Mouse (Mus musculus) MEL (cell line): ENCODE measurements around the gene Tmem143. TPM values are rescaled to one million over a fixed set of nuclear protein-coding genes. Genes with fewer than 3 reads are reported as not detected.

Experiments used
- DNase-seq: peaks from one replicate; pipeline ENCODE4 v3.0.0; 2011; ENCODE audit warnings: low read depth, low spot score
- H3K27ac ChIP-seq: 2 replicates; pipeline ENCODE4 v1.5.1; 2012; ENCODE audit warnings: low read depth, mild to moderate bottlenecking, control low read depth, low read length, moderate library complexity; ENCODE audit not compliant: control insufficient read depth
- H3K27me3 ChIP-seq, 2 experiments: fragments of 150-350 bp in 1 of 2; sonication (generic) in 1 of 2; 2 replicates each; pipeline ENCODE4 v1.6.1; 2012; ENCODE audit warnings: low read length in 2 of 2, mild to moderate bottlenecking in 2 of 2, improper control_type of control experiment in 1 of 2, moderate library complexity in 1 of 2; ENCODE audit not compliant: insufficient read depth in 2 of 2, control insufficient read depth in 1 of 2
- H3K36me3 ChIP-seq, 2 experiments: 2 replicates each; pipeline ENCODE4 v1.6.1; 2012 to 2014; ENCODE audit warnings: low read length in 2 of 2, improper control_type of control experiment in 1 of 2, inconsistent platforms in 1 of 2, mild to moderate bottlenecking in 1 of 2; ENCODE audit not compliant: insufficient read depth in 2 of 2, control insufficient read depth in 1 of 2
- H3K4me1 ChIP-seq, 2 experiments: fragments of 150-350 bp in 1 of 2; sonication (generic) in 1 of 2; 2 replicates each; pipeline ENCODE4 v1.6.1; 2012; ENCODE audit warnings: low read length in 2 of 2, improper control_type of control experiment in 1 of 2, mild to moderate bottlenecking in 1 of 2; ENCODE audit not compliant: insufficient read depth in 2 of 2, control insufficient read depth in 1 of 2
- H3K4me3 ChIP-seq, 2 experiments: fragments of 150-350 bp in 1 of 2; sonication (generic) in 1 of 2; 2 replicates each; pipeline ENCODE4 v1.5.1; 2012; ENCODE audit warnings: low read depth in 2 of 2, low read length in 2 of 2, mild to moderate bottlenecking in 2 of 2, moderate library complexity in 2 of 2, control low read depth in 1 of 2, improper control_type of control experiment in 1 of 2; ENCODE audit not compliant: control insufficient read depth in 1 of 2, insufficient read depth in 1 of 2
- H3K79me2 ChIP-seq: 2 replicates; pipeline ENCODE4 v1.6.1; 2012; ENCODE audit warnings: mild to moderate bottlenecking, low read length, moderate library complexity; ENCODE audit not compliant: control insufficient read depth, poor library complexity, insufficient read depth
- H3K9ac ChIP-seq: 2 replicates; pipeline ENCODE4 v1.6.1; 2012; ENCODE audit warnings: low read depth, mild to moderate bottlenecking, control low read depth, low read length, moderate library complexity; ENCODE audit not compliant: control insufficient read depth, poor library complexity, severe bottlenecking
- H3K9me3 ChIP-seq: fragments of 150-350 bp; sonication (generic); replicated peaks from 2 replicates; pipeline ENCODE4 v1.6.1; 2012; ENCODE audit warnings: mild to moderate bottlenecking, low read length, improper control_type of control experiment, moderate library complexity; ENCODE audit not compliant: insufficient read depth
- BHLHE40 ChIP-seq: IDR thresholded peaks from 2 replicates; pipeline ENCODE4 v1.6.1; 2012; ENCODE audit warnings: low read depth, mild to moderate bottlenecking, inconsistent platforms, low read length, improper control_type of control experiment, borderline replicate concordance
- CHD1 ChIP-seq: IDR thresholded peaks from 2 replicates; pipeline ENCODE4 v1.6.1; 2012; ENCODE audit warnings: low read depth, mild to moderate bottlenecking, inconsistent platforms, low read length, improper control_type of control experiment
- CHD2 ChIP-seq: IDR thresholded peaks from 2 replicates; pipeline ENCODE4 v1.6.1; 2011; ENCODE audit warnings: low read length, improper control_type of control experiment
- CTCF ChIP-seq, 3 experiments: IDR thresholded peaks in 2 of 3; conservative IDR thresholded peaks in 1 of 3; 2 replicates each; pipeline ENCODE4 v1.5.1; 2011 to 2012; ENCODE audit warnings: low read length in 3 of 3, low read depth in 2 of 3, mild to moderate bottlenecking in 2 of 3, improper control_type of control experiment in 1 of 3, inconsistent platforms in 1 of 3, mixed read lengths in 1 of 3, moderate library complexity in 1 of 3; ENCODE audit not compliant: control insufficient read depth in 1 of 3, insufficient read depth in 1 of 3, poor library complexity in 1 of 3, severe bottlenecking in 1 of 3
- ELF1 ChIP-seq: IDR thresholded peaks from 2 replicates; pipeline ENCODE4 v1.6.1; 2014; ENCODE audit warnings: low read depth, mild to moderate bottlenecking, inconsistent platforms, low read length, improper control_type of control experiment, moderate library complexity
- EP300 ChIP-seq, 2 experiments: IDR thresholded peaks; 2 replicates each; pipeline ENCODE4 v1.6.1; 2011; ENCODE audit warnings: improper control_type of control experiment in 2 of 2, low read length in 2 of 2, low read depth in 1 of 2, mild to moderate bottlenecking in 1 of 2
- MAX ChIP-seq: IDR thresholded peaks from 2 replicates; pipeline ENCODE4 v1.6.1; 2011; ENCODE audit warnings: low read length, improper control_type of control experiment
- MAZ ChIP-seq: IDR thresholded peaks from 2 replicates; pipeline ENCODE4 v1.6.1; 2012; ENCODE audit warnings: low read depth, mild to moderate bottlenecking, inconsistent platforms, low read length, improper control_type of control experiment
- MEF2A ChIP-seq: IDR thresholded peaks from 2 replicates; pipeline ENCODE4 v1.6.1; 2014; ENCODE audit warnings: low read depth, mild to moderate bottlenecking, inconsistent platforms, low read length, improper control_type of control experiment; ENCODE audit not compliant: poor library complexity, insufficient replicate concordance, severe bottlenecking; ENCODE audit errors: extremely low read depth
- MYC ChIP-seq: IDR thresholded peaks from 2 replicates; pipeline ENCODE4 v1.6.1; 2011; ENCODE audit warnings: low read depth, mild to moderate bottlenecking, low read length, improper control_type of control experiment, moderate library complexity
- NELFE ChIP-seq: IDR thresholded peaks from 2 replicates; pipeline ENCODE4 v1.6.1; 2011; ENCODE audit warnings: low read depth, low read length, improper control_type of control experiment
- NRF1 ChIP-seq: IDR thresholded peaks from 2 replicates; pipeline ENCODE4 v1.6.1; 2014; ENCODE audit warnings: low read depth, mild to moderate bottlenecking, inconsistent platforms, low read length, improper control_type of control experiment, moderate library complexity; ENCODE audit not compliant: poor library complexity, insufficient read depth, severe bottlenecking
- POLR2A ChIP-seq, 2 experiments: IDR thresholded peaks; 2 replicates each; pipeline ENCODE4 v1.6.1; 2011 to 2012; ENCODE audit warnings: low read length in 2 of 2, mild to moderate bottlenecking in 2 of 2, control low read depth in 1 of 2, improper control_type of control experiment in 1 of 2, low read depth in 1 of 2, moderate library complexity in 1 of 2; ENCODE audit not compliant: control insufficient read depth in 1 of 2, insufficient read depth in 1 of 2, poor library complexity in 1 of 2
- POLR2AphosphoS2 ChIP-seq: IDR thresholded peaks from 2 replicates; pipeline ENCODE4 v1.6.1; 2011; ENCODE audit warnings: low read length, improper control_type of control experiment
- POLR2AphosphoS5 ChIP-seq: IDR thresholded peaks from 2 replicates; pipeline ENCODE4 v1.6.1; 2012; ENCODE audit warnings: low read depth, borderline replicate concordance, mild to moderate bottlenecking, inconsistent platforms, low read length, moderate library complexity, mixed read lengths
- RCOR1 ChIP-seq: IDR thresholded peaks from 2 replicates; pipeline ENCODE4 v1.6.1; 2012; ENCODE audit warnings: low read depth, mild to moderate bottlenecking, inconsistent platforms, low read length, improper control_type of control experiment
- TBP ChIP-seq: IDR thresholded peaks from 2 replicates; pipeline ENCODE4 v1.8.0; 2011; ENCODE audit warnings: low read depth, low read length, improper control_type of control experiment
- USF2 ChIP-seq, 2 experiments: IDR thresholded peaks; 2 replicates each; pipeline ENCODE4 v1.6.1; 2011 to 2012; ENCODE audit warnings: improper control_type of control experiment in 2 of 2, low read length in 2 of 2, borderline replicate concordance in 1 of 2, inconsistent platforms in 1 of 2, low read depth in 1 of 2, mild to moderate bottlenecking in 1 of 2; ENCODE audit not compliant: insufficient read depth in 1 of 2
- polyA plus RNA-seq, 2 experiments: library from polyadenylated mRNA; stranded (reverse) in 1 of 2; unstranded in 1 of 2; fragments of >175 nt in 1 of 2; fragments of >200 nt in 1 of 2; gene quantifications; 2 replicates each; pipeline versions ENCODE4 v1.2.1 to v1.2.4; 2012; ENCODE audit warnings: low replicate concordance in 2 of 2, low read depth in 1 of 2; ENCODE audit not compliant: insufficient read length in 2 of 2, insufficient read depth in 1 of 2, missing spikeins in 1 of 2
- total RNA-seq: library from RNA; depleted of rRNA; stranded (reverse); fragments of 300-350 nt; gene quantifications from 2 replicates; pipeline ENCODE4 v1.2.3, GENCODE M21; 2012

The Tmem143 gene
- total and polyA plus RNA-seq, 3 experiments = 10.7 to 20.1 TPM; not detected in 1

DNA sequence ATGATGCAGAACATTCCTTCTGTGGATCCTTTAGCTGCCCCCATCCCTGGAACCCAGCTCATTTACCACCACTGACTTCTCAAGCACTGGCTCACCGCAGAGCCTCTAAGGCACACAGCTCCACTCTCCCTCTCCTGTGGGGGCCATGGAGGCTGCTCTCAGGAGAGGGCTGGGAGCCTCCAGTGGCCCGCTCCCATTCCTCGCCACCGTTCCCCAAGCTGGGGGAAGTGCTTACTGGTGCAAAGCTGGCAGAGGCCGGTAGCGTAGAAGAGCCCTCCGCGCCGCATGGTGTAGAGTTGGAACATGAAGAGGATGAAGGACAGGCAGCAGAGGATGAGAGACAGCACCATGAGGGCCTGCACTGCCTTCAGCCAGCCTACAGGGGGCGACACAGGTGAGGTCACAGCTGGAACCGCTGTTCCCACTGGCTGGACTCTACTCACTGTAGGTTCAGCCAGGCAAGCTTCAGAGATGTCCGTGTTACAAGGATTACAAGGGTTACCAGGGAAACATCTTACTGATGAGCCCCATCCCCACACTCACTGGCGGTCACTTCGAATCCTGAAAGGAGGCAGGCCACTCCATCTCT lies 22.4 kb downstream of the Tmem143 start:
- TF ChIP-seq MYC (no peak), ELF1 (no peak), CTCF (IDR thresholded peaks at IDR 0.05 in 2 of 3, conservative IDR thresholded peaks at IDR 0.05 in 1 of 3; ENCODE audit: control insufficient read depth in 1 of 3, insufficient read depth in 1 of 3, low read depth in 2 of 3, low read length in 3 of 3, poor library complexity in 1 of 3, severe bottlenecking in 1 of 3) (peak; percentile 67 to 88 (median 79)), MAZ (0 out of 2 replicates have a peak, but pooled peaks have one; percentile 23)
- no peak overlapping the region for H3K27ac ChIP-seq
- no peaks in the 10 kb centered on the region for H3K9me3 ChIP-seq
- peak; percentile 30 for DNase-seq
- H3K4me3 ChIP-seq = no peak overlapping the region
- H3K9ac ChIP-seq = no peak overlapping the region
- peaks cover 8 to 19% of the 10 kb centered on the region in 2 experiments for H3K4me1 ChIP-seq
- peaks cover 3% of the 10 kb centered on the region; the same call in 1 of the 2 replicates for H3K79me2 ChIP-seq
- H3K27me3 ChIP-seq = no peaks in the 10 kb centered on the region
- peaks cover 0 to 13% of the 10 kb centered on the region in 2 experiments; a peak in 2 of 4 replicates for H3K36me3 ChIP-seq

DNA sequence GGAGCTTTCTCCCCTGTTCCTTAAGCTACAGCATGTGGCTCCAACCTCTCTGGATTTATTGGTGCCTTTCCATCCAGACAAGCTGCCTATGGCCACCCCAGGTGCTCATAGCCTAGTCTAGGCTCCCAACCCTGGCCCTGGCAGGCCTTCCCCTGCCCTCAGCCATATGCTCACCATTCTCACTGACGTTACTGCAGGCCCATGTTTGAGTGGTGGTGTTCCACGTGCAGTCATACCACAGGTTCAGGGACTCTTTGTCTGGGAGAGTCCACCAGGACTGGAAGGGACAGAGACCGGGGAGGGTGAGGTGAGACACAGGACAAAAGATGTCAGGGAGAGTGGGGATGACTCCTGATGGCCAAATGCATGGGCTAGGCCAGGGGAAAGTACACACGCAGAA lies 23.0 kb downstream of the Tmem143 start:
- Histone ChIP-seq H3K27me3 (no peaks in the 10 kb centered on the region), H3K79me2 (peaks cover 3% of the 10 kb centered on the region; the same call in 1 of the 2 replicates), H3K36me3 (peaks cover 0 to 13% of the 10 kb centered on the region in 2 experiments; a peak in 2 of 4 replicates), H3K4me1 (peaks cover 8 to 19% of the 10 kb centered on the region in 2 experiments), H3K9me3 (no peaks in the 10 kb centered on the region), H3K4me3 (no peak overlapping the region; a peak in 1 of 4 replicates), H3K9ac (no peak overlapping the region), H3K27ac (no peak overlapping the region)
- no peak for TF ChIP-seq BHLHE40
- TF ChIP-seq MAX = no peak
- TF ChIP-seq NELFE = no peak
- TF ChIP-seq EP300 (IDR thresholded peaks at IDR 0.05; ENCODE audit: low read depth in 1 of 2, low read length in 2 of 2) = no peak
- no peak for TF ChIP-seq TBP
- no peak for TF ChIP-seq NRF1
- no peak for TF ChIP-seq MEF2A
- no peak for TF ChIP-seq RCOR1
- no peak for TF ChIP-seq CHD1
- no peak for TF ChIP-seq POLR2AphosphoS2
- TF ChIP-seq POLR2A (IDR thresholded peaks at IDR 0.05; ENCODE audit: control insufficient read depth in 1 of 2, insufficient read depth in 1 of 2, low read depth in 1 of 2, low read length in 2 of 2, poor library complexity in 1 of 2) = no peak
- no peak for TF ChIP-seq POLR2AphosphoS5
- TF ChIP-seq USF2 (IDR thresholded peaks at IDR 0.05; ENCODE audit: borderline replicate concordance in 1 of 2, insufficient read depth in 1 of 2, low read depth in 1 of 2, low read length in 2 of 2) = no peak
- no peak for TF ChIP-seq CHD2
- no peak for DNase-seq
